ENCODE assay signal across 9 mouse cellular contexts in genomic region chr19:4720671-4721244, GRCm38 (mm10). TPM values are rescaled to one million over a fixed set of nuclear protein-coding genes. Genes with fewer than 3 reads are reported as not detected.
DNase-seq lines count a peak whose midpoint lies in the region; ATAC-seq lines count a peak whose summit lies in the region.
"Had no signal": no experiment of that assay in that cellular context is flagged by ENCODE, and none has a peak within 500 bp of the region (broad histone marks: within the 10 kb centered on the region; RNA-seq: fewer than 3 reads in every experiment).

No protein-coding gene starts in this region.

- peak overlapping the region; percentile 31 for H3K4me3 ChIP-seq in hindbrain, embryonic 10.5 days
- H3K4me3 ChIP-seq in hindbrain, embryonic 16.5 days (ENCODE audit: low read length) = no peak overlapping the region
- H3K4me3 ChIP-seq in embryonic facial prominence, embryonic 15.5 days (replicated peaks) = peak overlapping the region; percentile 31
- H3K4me3 ChIP-seq: hindbrain, embryonic 15.5 days had no signal

- no peak overlapping the region for H3K4me2 ChIP-seq in hindbrain, embryonic 16.5 days (ENCODE audit: low read length)
- H3K4me2 ChIP-seq in embryonic facial prominence, embryonic 15.5 days (replicated peaks) = peak overlapping the region; percentile 34
- H3K4me2 ChIP-seq: hindbrain, embryonic 15.5 days had no signal

- peaks cover 37% of the 10 kb centered on the region for H3K4me1 ChIP-seq in hindbrain, embryonic 10.5 days (replicated peaks)
- H3K4me1 ChIP-seq in hindbrain, embryonic 16.5 days (ENCODE audit: control insufficient read depth, insufficient read depth, low read depth, low read length) = no peaks in the 10 kb centered on the region; the same call in 1 of the 2 replicates
- peaks cover 13% of the 10 kb centered on the region; the same call in 1 of the 2 replicates for H3K4me1 ChIP-seq in embryonic facial prominence, embryonic 15.5 days
- H3K4me1 ChIP-seq: hindbrain, embryonic 15.5 days had no signal

- H3K9ac ChIP-seq in hindbrain, embryonic 16.5 days (ENCODE audit: low read depth, low read length) = no peak overlapping the region
- H3K9ac ChIP-seq in embryonic facial prominence, embryonic 15.5 days = no peak overlapping the region
- H3K9ac ChIP-seq: hindbrain, embryonic 15.5 days had no signal

- H3K27ac ChIP-seq in hindbrain, embryonic 10.5 days = peak overlapping the region; percentile 78
- H3K27ac ChIP-seq in hindbrain, embryonic 16.5 days (ENCODE audit: low read depth, low read length) = no peak overlapping the region
- H3K27ac ChIP-seq in embryonic facial prominence, embryonic 15.5 days (replicated peaks) = peak overlapping the region; percentile 77
- H3K27ac ChIP-seq: hindbrain, embryonic 15.5 days had no signal

- H3K36me3 ChIP-seq in hindbrain, embryonic 10.5 days = peaks cover 48% of the 10 kb centered on the region
- no peaks in the 10 kb centered on the region; the same call in 1 of the 2 replicates for H3K36me3 ChIP-seq in hindbrain, embryonic 16.5 days (ENCODE audit: control insufficient read depth, insufficient read depth, low read length)
- no peaks in the 10 kb centered on the region for H3K36me3 ChIP-seq in embryonic facial prominence, embryonic 15.5 days

- peaks cover 23% of the 10 kb centered on the region for H3K27me3 ChIP-seq in hindbrain, embryonic 10.5 days (ENCODE audit: insufficient read depth, poor library complexity, severe bottlenecking)
- H3K27me3 ChIP-seq in hindbrain, embryonic 16.5 days (replicated peaks; ENCODE audit: control insufficient read depth, insufficient read depth, low read length) = no peaks in the 10 kb centered on the region
- H3K27me3 ChIP-seq in embryonic facial prominence, embryonic 15.5 days = no peaks in the 10 kb centered on the region
- H3K27me3 ChIP-seq: hindbrain, embryonic 15.5 days had no signal

- WGBS in hindbrain, embryonic 10.5 days = 18% methylated on average over 11 of the region's 11 CpGs
- 22% methylated on average over 11 of the region's 11 CpGs for WGBS in hindbrain, embryonic 16.5 days
- 16% methylated on average over 11 of the region's 11 CpGs for WGBS in embryonic facial prominence, embryonic 15.5 days

- no peak for ATAC-seq in hindbrain, embryonic 16.5 days
- ATAC-seq in embryonic facial prominence, embryonic 15.5 days (ENCODE audit: insufficient number of reproducible peaks, low FRiP score, low TSS enrichment, low read depth) = no peak
- no peak for ATAC-seq in CD4-positive, CD25-positive, alpha-beta regulatory T cell, adult 4 months

- peak; percentile 35 for DNase-seq in hindbrain, embryonic 10.5 days (ENCODE audit: low spot score)
- DNase-seq in liver = peak; percentile 53
- DNase-seq in urinary bladder, adult 18-20 months (ENCODE audit: low spot score in 2 of 2) = peak; percentile 89 to 92
- DNase-seq in heart, adult 9 months (ENCODE audit: low spot score in 2 of 2) = no peak
- no peak for DNase-seq in gastrocnemius, adult 8-10 months (ENCODE audit: low spot score in 2 of 2)

- H3K9me3 ChIP-seq in hindbrain, embryonic 10.5 days = no peaks in the 10 kb centered on the region
- no peaks in the 10 kb centered on the region for H3K9me3 ChIP-seq in hindbrain, embryonic 16.5 days (ENCODE audit: control insufficient read depth, low read length)
- no peaks in the 10 kb centered on the region for H3K9me3 ChIP-seq in embryonic facial prominence, embryonic 15.5 days (replicated peaks)
- H3K9me3 ChIP-seq: hindbrain, embryonic 15.5 days had no signal

RNA-seq across cellular contexts. Expression of gene Sptbn2, which starts 9.8 kb away (rescaled TPM):
- 12.7 and 20.6 TPM in 2 replicates for polyA plus RNA-seq in hindbrain, embryonic 10.5 days (2016; fragmentation: Nextera tagmentation; extraction: Ambion mirVana)
- polyA plus RNA-seq in hindbrain, embryonic 16.5 days (2015; fragmentation: Nextera tagmentation; extraction: Ambion mirVana) = 21.7 and 31.4 TPM in 2 replicates
- 5.3 TPM in 2 replicates for polyA plus RNA-seq in embryonic facial prominence, embryonic 15.5 days (2015; fragmentation: Nextera tagmentation; extraction: Ambion mirVana)
- under 1 TPM; 0.13 to 0.18 TPM for polyA plus RNA-seq in CD4-positive, CD25-positive, alpha-beta regulatory T cell, adult 4 months (2017; shearing (Covaris generic))
- total RNA-seq in gastrocnemius, adult 8-10 months (2022) = under 1 TPM in 3 of 4 experiments, not detected in 1; 0.04 to 0.10 (median 0.07) TPM

RNA-seq across cellular contexts. Expression of gene Gm960, which starts 22.3 kb away (rescaled TPM):
- 2.9 and 3.1 TPM in 2 replicates for polyA plus RNA-seq in hindbrain, embryonic 10.5 days (2016; fragmentation: Nextera tagmentation; extraction: Ambion mirVana)
- 5.2 and 6.7 TPM in 2 replicates for polyA plus RNA-seq in hindbrain, embryonic 16.5 days (2015; fragmentation: Nextera tagmentation; extraction: Ambion mirVana)
- 2.6 and 5.4 TPM in 2 replicates for polyA plus RNA-seq in embryonic facial prominence, embryonic 15.5 days (2015; fragmentation: Nextera tagmentation; extraction: Ambion mirVana)
- not detected for polyA plus RNA-seq in CD4-positive, CD25-positive, alpha-beta regulatory T cell, adult 4 months (2017; shearing (Covaris generic))
- total RNA-seq in gastrocnemius, adult 8-10 months (2022) = not detected

RNA-seq across cellular contexts. Expression of gene Rbm4b, which starts 35.5 kb away (rescaled TPM):
- 108 and 124 TPM in 2 replicates for polyA plus RNA-seq in hindbrain, embryonic 10.5 days (2016; fragmentation: Nextera tagmentation; extraction: Ambion mirVana)
- polyA plus RNA-seq in hindbrain, embryonic 16.5 days (2015; fragmentation: Nextera tagmentation; extraction: Ambion mirVana) = 124 and 127 TPM in 2 replicates
- polyA plus RNA-seq in embryonic facial prominence, embryonic 15.5 days (2015; fragmentation: Nextera tagmentation; extraction: Ambion mirVana) = 64.3 and 65.5 TPM in 2 replicates
- polyA plus RNA-seq in CD4-positive, CD25-positive, alpha-beta regulatory T cell, adult 4 months (2017; shearing (Covaris generic)) = 100 to 1,000 TPM; 105 to 151 TPM
- 1 to 10 TPM; 2.0 to 2.9 (median 2.7) TPM for total RNA-seq in gastrocnemius, adult 8-10 months (2022)

Comparison
In these comparisons a context has a peak if more than half of its experiments do, and no peak if none do; other contexts are left out.
1. DNase-seq: peak in hindbrain, embryonic 10.5 days (single experiment), liver (single experiment) and urinary bladder, adult 18-20 months (2 of 2); none in heart, adult 9 months (0 of 2) and gastrocnemius, adult 8-10 months (0 of 2).